Mouse (Mus musculus): ENCODE results near the gene Syna. TPM values are rescaled to one million over a fixed set of nuclear protein-coding genes. Genes with fewer than 3 reads are reported as not detected.

The Syna gene
- polyA plus RNA-seq, 1 experiment from 2014 or later: 0.92 TPM

DNA sequence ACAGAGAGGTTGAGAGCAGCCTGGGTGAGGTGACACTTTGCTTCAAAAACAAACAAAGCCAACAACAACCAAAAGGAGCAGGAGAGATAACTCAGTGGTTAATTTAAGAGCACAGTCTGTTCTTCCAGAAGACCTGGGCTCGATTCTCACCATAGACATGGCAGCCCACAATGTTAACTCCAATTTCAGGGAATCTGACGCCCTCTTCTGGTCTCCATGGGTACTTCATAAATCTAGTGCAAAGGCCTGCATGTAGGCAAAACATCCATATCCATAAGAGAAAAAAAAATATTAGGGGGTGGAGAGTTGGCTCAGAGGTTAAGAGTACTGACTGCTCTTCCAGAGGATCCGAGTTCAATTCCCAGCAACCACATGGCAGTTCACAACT, 14.7 kb downstream of the Syna start:
- no peaks in the 10 kb centered on the region for H3K27me3 ChIP-seq (ENCODE audit: control insufficient read depth, insufficient read depth, low read depth, low read length)
- peaks cover 3% of the 10 kb centered on the region; the same call in 1 of the 2 replicates for H3K36me3 ChIP-seq (ENCODE audit: control insufficient read depth, insufficient read depth, low read length)
- 65% methylated on average over 3 of the region's 3 CpGs for WGBS
- H3K4me1 ChIP-seq (ENCODE audit: control insufficient read depth, insufficient read depth, low read length): peaks cover 59% of the 10 kb centered on the region
- ATAC-seq: no peak
- H3K9ac ChIP-seq (ENCODE audit: low read depth, low read length): no peak overlapping the region
- H3K9me3 ChIP-seq (replicated peaks; ENCODE audit: control insufficient read depth, low read length, poor library complexity, severe bottlenecking): no peaks in the 10 kb centered on the region
- H3K4me3 ChIP-seq (ENCODE audit: low read depth, low read length): no peak overlapping the region
- H3K27ac ChIP-seq (ENCODE audit: low read length): no peak overlapping the region
- no peak overlapping the region for H3K4me2 ChIP-seq (ENCODE audit: low read length)

DNA sequence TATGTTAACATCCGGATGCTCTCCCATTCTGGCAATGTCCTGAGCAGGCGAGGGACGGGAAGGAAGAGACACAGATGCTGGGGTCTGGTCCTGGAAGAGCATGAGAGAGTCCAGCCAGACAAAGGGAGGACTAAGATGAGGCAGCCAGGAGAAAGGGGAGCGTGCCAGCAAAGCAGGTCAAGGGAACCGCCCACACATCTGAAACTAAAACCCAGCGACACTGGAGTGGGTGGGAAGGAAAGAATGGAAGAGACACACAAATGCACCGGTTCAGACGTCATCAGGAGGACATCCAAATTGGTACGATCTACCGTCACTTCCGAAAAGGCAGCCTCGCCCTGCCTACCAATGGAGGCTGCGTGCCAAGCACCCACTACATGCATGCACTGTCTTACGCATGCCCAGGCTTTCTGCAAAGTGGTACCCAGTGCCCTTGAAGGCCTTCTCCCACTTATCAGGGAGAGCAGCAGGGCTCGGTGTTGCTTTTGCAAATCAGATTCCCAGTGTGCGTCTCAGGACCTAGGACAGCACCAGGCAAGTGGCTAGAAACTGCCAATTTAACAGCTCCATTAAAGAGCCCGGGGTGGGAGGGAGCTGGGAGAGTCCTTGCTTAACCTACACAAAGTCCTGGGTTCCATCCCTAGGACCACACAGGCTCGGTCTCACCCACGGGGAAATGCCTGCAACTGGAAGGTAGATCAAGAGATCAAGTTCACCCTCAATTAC, 15.3 kb downstream of the Syna start:
- no peak overlapping the region for H3K27ac ChIP-seq (ENCODE audit: low read length)

DNA sequence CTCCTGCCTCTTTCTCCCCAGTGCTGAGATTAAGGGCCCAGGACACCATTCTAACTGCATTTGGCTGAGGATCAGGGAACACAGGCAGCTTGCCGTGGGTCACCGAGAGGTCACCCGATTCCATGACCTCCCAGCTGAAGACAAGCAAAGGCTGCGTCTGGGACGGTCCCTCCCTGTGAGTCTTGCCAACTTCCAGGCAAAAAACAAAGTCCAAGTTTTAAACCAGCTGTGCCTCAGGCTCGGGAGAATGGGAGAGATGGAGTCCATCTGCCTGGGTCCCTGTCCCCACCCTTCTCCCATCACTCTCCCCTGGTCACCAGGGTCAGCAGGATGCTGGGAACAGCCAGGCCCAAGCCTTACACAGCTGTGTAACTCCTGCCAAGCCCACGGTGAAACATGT, 18.3 kb downstream of the Syna start:
- H3K27ac ChIP-seq (ENCODE audit: low read length): no peak overlapping the region
- peaks cover 10% of the 10 kb centered on the region for H3K36me3 ChIP-seq (ENCODE audit: control insufficient read depth, insufficient read depth, low read length)
- H3K4me1 ChIP-seq (ENCODE audit: control insufficient read depth, insufficient read depth, low read length): peaks cover 29% of the 10 kb centered on the region
- H3K4me3 ChIP-seq (ENCODE audit: low read depth, low read length): no peak overlapping the region
- H3K27me3 ChIP-seq (ENCODE audit: control insufficient read depth, insufficient read depth, low read depth, low read length): no peaks in the 10 kb centered on the region
- no peaks in the 10 kb centered on the region for H3K9me3 ChIP-seq (replicated peaks; ENCODE audit: control insufficient read depth, low read length, poor library complexity, severe bottlenecking)
- 35% methylated on average over 7 of the region's 7 CpGs for WGBS
- no peak overlapping the region for H3K9ac ChIP-seq (ENCODE audit: low read depth, low read length)
- ATAC-seq: no peak
- H3K4me2 ChIP-seq (ENCODE audit: low read length): no peak overlapping the region

More for the DNA sequence above, 15.3 kb downstream of the Syna start:
- Histone ChIP-seq H3K9me3 (replicated peaks; ENCODE audit: control insufficient read depth, low read length, poor library complexity, severe bottlenecking) (no peaks in the 10 kb centered on the region), H3K4me2 (ENCODE audit: low read length) (no peak overlapping the region), H3K27me3 (ENCODE audit: control insufficient read depth, insufficient read depth, low read depth, low read length) (no peaks in the 10 kb centered on the region), H3K36me3 (ENCODE audit: control insufficient read depth, insufficient read depth, low read length) (peaks cover 3% of the 10 kb centered on the region; the same call in 1 of the 2 replicates), H3K4me1 (ENCODE audit: control insufficient read depth, insufficient read depth, low read length) (peaks cover 57% of the 10 kb centered on the region), H3K4me3 (ENCODE audit: low read depth, low read length) (no peak overlapping the region), H3K9ac (ENCODE audit: low read depth, low read length) (no peak overlapping the region)
- 66% methylated on average over 19 of the region's 19 CpGs for whole genome bisulfite sequencing
- ATAC-seq: no peak

DNA sequence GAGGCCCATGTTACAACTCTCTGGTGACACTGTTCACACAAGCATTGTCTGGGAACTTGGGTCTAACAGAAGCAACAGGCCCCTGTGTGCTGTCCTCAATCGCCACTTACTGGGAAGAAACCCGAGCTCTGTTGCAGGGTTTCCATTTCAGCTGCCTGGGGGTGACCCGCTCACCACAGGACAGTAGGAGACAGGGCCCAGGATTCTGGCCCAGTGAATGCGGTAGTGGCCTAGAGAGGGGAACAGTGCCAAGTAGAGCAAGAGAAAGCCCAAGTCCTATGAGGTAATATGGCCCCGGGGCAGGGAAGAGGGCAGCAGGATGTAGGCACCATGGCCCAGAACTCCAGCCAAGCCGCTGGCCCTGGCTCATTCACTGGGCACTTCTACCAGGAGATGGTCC, 19.1 kb downstream of the Syna start:
- peaks cover 10% of the 10 kb centered on the region for H3K36me3 ChIP-seq (ENCODE audit: control insufficient read depth, insufficient read depth, low read length)
- no peaks in the 10 kb centered on the region for H3K27me3 ChIP-seq (ENCODE audit: control insufficient read depth, insufficient read depth, low read depth, low read length)
- H3K27ac ChIP-seq (ENCODE audit: low read length): no peak overlapping the region; the same call in 1 of the 2 replicates
- H3K4me1 ChIP-seq (ENCODE audit: control insufficient read depth, insufficient read depth, low read length): peaks cover 23% of the 10 kb centered on the region
- WGBS: 90% methylated on average over 6 of the region's 6 CpGs
- H3K4me3 ChIP-seq (ENCODE audit: low read depth, low read length): no peak overlapping the region
- H3K4me2 ChIP-seq (ENCODE audit: low read length): no peak overlapping the region
- ATAC-seq: no peak
- no peaks in the 10 kb centered on the region for H3K9me3 ChIP-seq (replicated peaks; ENCODE audit: control insufficient read depth, low read length, poor library complexity, severe bottlenecking)
- no peak overlapping the region for H3K9ac ChIP-seq (ENCODE audit: low read depth, low read length)

DNA sequence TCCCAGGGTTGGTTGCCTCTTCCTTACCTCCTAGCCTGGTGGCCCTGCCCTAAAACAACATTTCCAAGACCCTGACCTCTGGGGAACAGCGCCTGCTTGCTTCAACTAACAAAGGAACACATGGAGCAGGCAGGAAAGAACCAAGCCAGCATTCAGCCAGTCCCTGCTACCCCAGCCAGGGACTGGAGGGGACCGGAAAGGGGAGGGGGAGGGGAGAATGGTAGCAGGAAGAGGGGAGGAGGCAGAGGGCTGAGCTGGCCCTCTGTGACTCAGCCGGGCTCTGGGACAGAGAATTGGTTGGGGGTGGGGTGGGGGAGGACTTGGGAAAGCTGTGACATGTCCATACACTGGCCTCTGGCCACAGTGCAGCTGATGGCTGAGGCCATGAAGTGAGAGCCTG, 20.1 kb downstream of the Syna start:
- Histone ChIP-seq H3K4me2 (ENCODE audit: low read length) (no peak overlapping the region), H3K9me3 (replicated peaks; ENCODE audit: control insufficient read depth, low read length, poor library complexity, severe bottlenecking) (no peaks in the 10 kb centered on the region), H3K4me1 (ENCODE audit: control insufficient read depth, insufficient read depth, low read length) (peaks cover 20% of the 10 kb centered on the region), H3K27ac (ENCODE audit: low read length) (peak overlapping the region; percentile 60), H3K4me3 (ENCODE audit: low read depth, low read length) (no peak overlapping the region), H3K9ac (ENCODE audit: low read depth, low read length) (no peak overlapping the region), H3K36me3 (ENCODE audit: control insufficient read depth, insufficient read depth, low read length) (peaks cover 13% of the 10 kb centered on the region), H3K27me3 (ENCODE audit: control insufficient read depth, insufficient read depth, low read depth, low read length) (no peaks in the 10 kb centered on the region)
- ATAC-seq: peak; percentile 75
- 14% methylated on average over 3 of the region's 3 CpGs for WGBS

DNA sequence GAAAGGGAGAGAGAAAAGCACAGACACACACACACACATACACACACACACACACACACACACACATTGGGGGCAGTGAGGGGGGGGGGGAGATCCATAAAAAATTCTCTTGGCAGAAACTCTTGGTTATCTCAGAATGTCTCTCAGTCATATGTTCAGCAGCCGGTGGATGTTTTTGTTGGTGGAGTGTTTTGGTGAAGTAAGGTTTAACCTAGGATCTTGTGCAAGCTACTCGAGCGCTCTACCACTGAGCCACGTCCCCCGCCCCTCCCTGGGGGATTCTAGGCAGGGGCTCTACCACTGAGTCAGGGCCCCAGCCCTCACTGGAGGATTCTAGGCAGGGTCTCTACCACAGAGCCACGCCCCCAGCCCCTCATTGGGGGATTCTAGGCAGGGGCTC, 23.9 kb downstream of the Syna start:
- H3K36me3 ChIP-seq (ENCODE audit: control insufficient read depth, insufficient read depth, low read length): peaks cover 37% of the 10 kb centered on the region
- no peaks in the 10 kb centered on the region for H3K9me3 ChIP-seq (replicated peaks; ENCODE audit: control insufficient read depth, low read length, poor library complexity, severe bottlenecking)
- peaks cover 13% of the 10 kb centered on the region for H3K4me1 ChIP-seq (ENCODE audit: control insufficient read depth, insufficient read depth, low read length)
- no peak overlapping the region for H3K27ac ChIP-seq (ENCODE audit: low read length)
- H3K4me3 ChIP-seq (ENCODE audit: low read depth, low read length): no peak overlapping the region
- no peak for ATAC-seq
- H3K27me3 ChIP-seq (ENCODE audit: control insufficient read depth, insufficient read depth, low read depth, low read length): no peaks in the 10 kb centered on the region
- H3K4me2 ChIP-seq (ENCODE audit: low read length): no peak overlapping the region
- no peak overlapping the region for H3K9ac ChIP-seq (ENCODE audit: low read depth, low read length)
- 98% methylated on average over 6 of the region's 6 CpGs for WGBS

DNA sequence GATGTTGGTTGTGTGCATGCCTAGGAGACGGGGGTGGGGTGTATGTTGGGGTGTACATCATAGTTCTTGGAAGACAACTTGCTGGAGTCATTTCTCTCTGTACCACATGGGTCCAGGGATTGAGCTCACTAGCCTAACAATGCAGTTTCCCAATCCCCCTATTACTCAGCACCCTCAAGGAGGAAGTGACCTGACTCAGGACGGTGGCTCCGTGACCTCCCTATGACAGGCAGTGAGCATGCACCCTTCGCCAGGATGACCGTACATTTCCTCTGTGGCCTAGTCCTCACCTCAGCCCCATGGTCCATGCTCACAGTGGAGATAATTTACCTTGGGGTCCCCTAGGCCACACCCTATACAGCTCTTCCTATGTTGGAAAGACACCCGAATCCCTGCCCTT, 27.6 kb downstream of the Syna start:
- no peaks in the 10 kb centered on the region for H3K9me3 ChIP-seq (replicated peaks; ENCODE audit: control insufficient read depth, low read length, poor library complexity, severe bottlenecking)
- H3K4me3 ChIP-seq (ENCODE audit: low read depth, low read length): no peak overlapping the region
- no peak overlapping the region for H3K27ac ChIP-seq (ENCODE audit: low read length)
- H3K4me2 ChIP-seq (ENCODE audit: low read length): no peak overlapping the region
- peaks cover 32% of the 10 kb centered on the region for H3K36me3 ChIP-seq (ENCODE audit: control insufficient read depth, insufficient read depth, low read length)
- ATAC-seq: no peak
- no peaks in the 10 kb centered on the region for H3K27me3 ChIP-seq (ENCODE audit: control insufficient read depth, insufficient read depth, low read depth, low read length)
- H3K9ac ChIP-seq (ENCODE audit: low read depth, low read length): no peak overlapping the region
- H3K4me1 ChIP-seq (ENCODE audit: control insufficient read depth, insufficient read depth, low read length): peaks cover 14% of the 10 kb centered on the region
- WGBS: 96% methylated on average over 6 of the region's 6 CpGs

DNA sequence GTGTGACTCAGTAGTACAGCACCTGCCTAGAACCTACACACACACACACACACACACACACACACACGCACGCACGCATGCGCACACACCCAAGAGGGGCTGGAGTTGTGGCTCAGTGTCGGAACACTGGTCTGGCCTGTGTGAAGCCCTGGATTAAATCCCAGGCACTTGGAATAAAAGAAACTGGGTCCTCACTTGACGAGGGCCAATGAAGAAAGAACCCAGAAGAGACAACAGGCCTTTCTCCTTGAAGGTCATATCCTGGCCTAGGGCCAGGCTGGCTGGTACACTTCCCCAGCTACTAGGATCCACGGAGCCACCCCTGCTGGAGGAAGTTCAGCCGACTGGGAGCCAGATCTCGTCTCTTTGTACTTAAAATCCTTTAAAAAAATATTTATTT, 28.4 kb downstream of the Syna start:
- Histone ChIP-seq H3K27ac (ENCODE audit: low read length) (peak overlapping the region; percentile 70), H3K4me1 (ENCODE audit: control insufficient read depth, insufficient read depth, low read length) (peaks cover 14% of the 10 kb centered on the region), H3K36me3 (ENCODE audit: control insufficient read depth, insufficient read depth, low read length) (peaks cover 30% of the 10 kb centered on the region), H3K4me3 (ENCODE audit: low read depth, low read length) (no peak overlapping the region), H3K9ac (ENCODE audit: low read depth, low read length) (no peak overlapping the region), H3K27me3 (ENCODE audit: control insufficient read depth, insufficient read depth, low read depth, low read length) (no peaks in the 10 kb centered on the region), H3K9me3 (replicated peaks; ENCODE audit: control insufficient read depth, low read length, poor library complexity, severe bottlenecking) (no peaks in the 10 kb centered on the region), H3K4me2 (ENCODE audit: low read length) (no peak overlapping the region)
- 76% methylated on average over 9 of the region's 9 CpGs for WGBS
- ATAC-seq: peak; percentile 40; the same call in 1 of the 2 replicates

DNA sequence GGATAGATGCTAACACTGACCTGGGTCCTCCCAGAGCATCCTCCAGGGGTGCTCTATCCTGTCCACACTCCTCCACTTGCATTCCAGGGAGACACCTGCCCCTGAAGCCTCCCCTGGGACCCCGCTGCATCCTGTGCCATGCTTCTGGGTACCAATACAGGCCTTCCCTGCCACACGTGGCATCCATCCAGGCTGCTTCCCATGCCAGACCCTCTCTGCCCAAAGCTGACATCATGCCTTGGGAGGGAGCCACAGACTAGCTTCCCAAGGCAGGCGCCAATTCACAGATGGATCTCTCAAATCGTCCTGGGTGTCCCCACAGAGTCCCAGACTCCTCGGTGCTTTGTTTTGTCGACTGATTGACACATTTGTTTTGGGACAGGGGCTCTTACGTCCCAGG, 29.1 kb downstream of the Syna start:
- Histone ChIP-seq H3K27me3 (ENCODE audit: control insufficient read depth, insufficient read depth, low read depth, low read length) (no peaks in the 10 kb centered on the region), H3K4me2 (ENCODE audit: low read length) (no peak overlapping the region), H3K4me1 (ENCODE audit: control insufficient read depth, insufficient read depth, low read length) (peaks cover 14% of the 10 kb centered on the region), H3K9me3 (replicated peaks; ENCODE audit: control insufficient read depth, low read length, poor library complexity, severe bottlenecking) (no peaks in the 10 kb centered on the region), H3K4me3 (ENCODE audit: low read depth, low read length) (no peak overlapping the region), H3K36me3 (ENCODE audit: control insufficient read depth, insufficient read depth, low read length) (peaks cover 30% of the 10 kb centered on the region), H3K27ac (ENCODE audit: low read length) (peak overlapping the region; percentile 70; the same call in 1 of the 2 replicates), H3K9ac (ENCODE audit: low read depth, low read length) (no peak overlapping the region)
- peak; percentile 55 for ATAC-seq
- WGBS: 70% methylated on average over 7 of the region's 7 CpGs
